Mouse (Mus musculus) effector memory CD4-positive, alpha-beta T cell, adult 5 months (primary cell): ENCODE results near the gene Gm10378. TPM values are rescaled to one million over a fixed set of nuclear protein-coding genes. Genes with fewer than 3 reads are reported as not detected.

ENCODE experiments used
- polyA plus RNA-seq: library from polyadenylated mRNA; unstranded; fragments of 100-300 nt; shearing (Covaris generic); gene quantifications from one replicate; pipeline ENCODE4 v1.2.1, GENCODE M21; 2017

Gene Gm10378
- not detected for polyA plus RNA-seq

GRCm38 (mm10) chr14:42655638-42656037 lies at the start of gene Gm10378:
Gene Gm10378 (plus strand): TSS chr14:42655938.

GRCm38 (mm10) chr14:42641817-42642216 lies 13.9 kb upstream of the Gm10378 start, which contains the start of gene Gm3633:
Gene Gm3633 (minus strand): TSS chr14:42641917.

Other genes with a start within 250 kb of the Gm10378 start
- gene Gm8005, start 216.3 kb upstream of the Gm10378 start, polyA plus RNA-seq, result not detected
- gene Gm8011, start 192.1 kb upstream of the Gm10378 start, polyA plus RNA-seq, result not detected
- not detected for gene Gm8020, start 153.6 kb upstream of the Gm10378 start, polyA plus RNA-seq
- gene Gm8024, start 131.7 kb upstream of the Gm10378 start, polyA plus RNA-seq, result not detected
- not detected for gene Gm17124, start 56.1 kb upstream of the Gm10378 start, polyA plus RNA-seq
- gene Gm3633, start 14.0 kb upstream of the Gm10378 start, polyA plus RNA-seq, result not detected
- not detected for gene Gm3015, start 112.9 kb downstream of the Gm10378 start, polyA plus RNA-seq
- gene Gm10377, start 142.0 kb downstream of the Gm10378 start, polyA plus RNA-seq, result not detected
- gene Gm21977, start 197.5 kb downstream of the Gm10378 start, polyA plus RNA-seq, result not detected